Mouse (Mus musculus): ENCODE results near the gene Snx22. TPM values are rescaled to one million over a fixed set of nuclear protein-coding genes. Genes with fewer than 3 reads are reported as not detected.

Gene Snx22
- polyA plus RNA-seq, 1 experiment from 2014 or later, result 9.0 TPM

- peaks cover 95% of the 10 kb centered on the region for H3K36me3 ChIP-seq (replicated peaks; ENCODE audit: control insufficient read depth, insufficient read depth)
- H3K9me3 ChIP-seq (ENCODE audit: control insufficient read depth, low read length), result no peaks in the 10 kb centered on the region
- no peak overlapping the region for H3K4me3 ChIP-seq (replicated peaks; ENCODE audit: low read length)
- DNase-seq (ENCODE audit: low spot score) (no peak), ATAC-seq (ENCODE audit: low FRiP score) (no peak)
- no peak overlapping the region for H3K4me2 ChIP-seq (replicated peaks)
- H3K4me1 ChIP-seq (replicated peaks; ENCODE audit: control insufficient read depth, insufficient read depth, low read length), result no peaks in the 10 kb centered on the region
- no peak overlapping the region for H3K27ac ChIP-seq
- no peaks in the 10 kb centered on the region for H3K27me3 ChIP-seq (ENCODE audit: control insufficient read depth, insufficient read depth, low read length)
- 85% methylated on average over 8 of the region's 8 CpGs for whole genome bisulfite sequencing
- no peak overlapping the region for H3K9ac ChIP-seq
These were observed 32.1 kb upstream of the Snx22 start for GRCm38 (mm10) chr9:66101577-66101976.

GRCm38 (mm10) chr9:66092664-66093063 is 23.1 kb upstream of the Snx22 start:
- no peak overlapping the region for H3K4me2 ChIP-seq (replicated peaks)
- H3K9ac ChIP-seq, result no peak overlapping the region
- peaks cover 100% of the 10 kb centered on the region for H3K36me3 ChIP-seq (replicated peaks; ENCODE audit: control insufficient read depth, insufficient read depth)
- WGBS, result 88% methylated on average over 2 of the region's 2 CpGs
- no peaks in the 10 kb centered on the region for H3K4me1 ChIP-seq (replicated peaks; ENCODE audit: control insufficient read depth, insufficient read depth, low read length)
- no peak overlapping the region for H3K4me3 ChIP-seq (replicated peaks; ENCODE audit: low read length)
- H3K9me3 ChIP-seq (ENCODE audit: control insufficient read depth, low read length), result no peaks in the 10 kb centered on the region
- no peak for ATAC-seq (ENCODE audit: low FRiP score)
- no peak overlapping the region for H3K27ac ChIP-seq
- H3K27me3 ChIP-seq (ENCODE audit: control insufficient read depth, insufficient read depth, low read length), result no peaks in the 10 kb centered on the region
- no peak for DNase-seq (ENCODE audit: low spot score)

DNA sequence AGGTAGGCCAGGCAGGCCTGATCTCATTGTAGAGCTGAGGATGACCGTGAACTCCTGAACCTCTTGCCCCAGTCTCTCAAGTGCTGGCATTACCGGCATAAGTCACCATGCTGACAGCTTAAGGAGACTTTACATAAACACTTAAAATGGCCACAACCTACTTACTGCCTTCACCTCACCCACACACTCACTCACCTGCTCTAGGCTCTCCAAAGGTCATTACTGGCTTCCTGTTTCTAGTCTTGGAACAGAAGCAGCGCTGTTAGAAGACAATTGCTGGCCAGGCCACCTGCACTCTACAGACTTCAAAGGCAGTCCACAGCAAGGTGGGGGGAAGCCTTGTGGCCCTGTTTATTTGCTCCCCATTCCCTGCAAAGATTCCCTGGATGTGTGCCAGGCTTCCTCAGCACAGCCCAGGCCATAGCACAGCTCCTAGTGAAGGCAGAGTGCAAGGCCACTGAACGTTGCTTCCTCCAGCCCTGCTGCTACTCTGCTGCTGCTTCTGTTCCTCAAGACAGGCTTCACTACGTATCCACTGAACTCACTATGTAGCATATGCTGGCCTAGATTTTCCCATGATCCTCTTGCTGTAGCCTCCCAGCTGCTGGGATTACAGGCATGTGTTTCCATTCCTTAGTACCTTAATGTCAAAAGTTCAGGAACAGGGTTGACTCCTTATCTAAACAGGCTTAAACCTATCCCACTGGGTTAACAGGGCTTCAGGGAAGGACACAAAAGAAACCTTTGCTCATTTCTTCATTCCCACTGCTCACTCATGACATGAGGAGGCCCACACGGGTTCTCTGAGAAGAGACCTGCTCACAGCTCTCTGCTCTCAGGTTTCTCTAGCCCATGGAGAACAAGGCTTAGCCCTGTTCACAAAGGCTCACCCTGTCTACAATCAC is 22.1 kb upstream of the Snx22 start:
- Histone ChIP-seq H3K9me3 (ENCODE audit: control insufficient read depth, low read length) (no peaks in the 10 kb centered on the region), H3K4me2 (replicated peaks) (no peak overlapping the region), H3K9ac (no peak overlapping the region), H3K27me3 (ENCODE audit: control insufficient read depth, insufficient read depth, low read length) (no peaks in the 10 kb centered on the region), H3K4me1 (replicated peaks; ENCODE audit: control insufficient read depth, insufficient read depth, low read length) (no peaks in the 10 kb centered on the region), H3K36me3 (replicated peaks; ENCODE audit: control insufficient read depth, insufficient read depth) (peaks cover 100% of the 10 kb centered on the region), H3K27ac (no peak overlapping the region), H3K4me3 (replicated peaks; ENCODE audit: low read length) (no peak overlapping the region)
- ATAC-seq (ENCODE audit: low FRiP score) (no peak), DNase-seq (ENCODE audit: low spot score) (no peak)
- WGBS, result 82% methylated on average over 6 of the region's 6 CpGs

DNA sequence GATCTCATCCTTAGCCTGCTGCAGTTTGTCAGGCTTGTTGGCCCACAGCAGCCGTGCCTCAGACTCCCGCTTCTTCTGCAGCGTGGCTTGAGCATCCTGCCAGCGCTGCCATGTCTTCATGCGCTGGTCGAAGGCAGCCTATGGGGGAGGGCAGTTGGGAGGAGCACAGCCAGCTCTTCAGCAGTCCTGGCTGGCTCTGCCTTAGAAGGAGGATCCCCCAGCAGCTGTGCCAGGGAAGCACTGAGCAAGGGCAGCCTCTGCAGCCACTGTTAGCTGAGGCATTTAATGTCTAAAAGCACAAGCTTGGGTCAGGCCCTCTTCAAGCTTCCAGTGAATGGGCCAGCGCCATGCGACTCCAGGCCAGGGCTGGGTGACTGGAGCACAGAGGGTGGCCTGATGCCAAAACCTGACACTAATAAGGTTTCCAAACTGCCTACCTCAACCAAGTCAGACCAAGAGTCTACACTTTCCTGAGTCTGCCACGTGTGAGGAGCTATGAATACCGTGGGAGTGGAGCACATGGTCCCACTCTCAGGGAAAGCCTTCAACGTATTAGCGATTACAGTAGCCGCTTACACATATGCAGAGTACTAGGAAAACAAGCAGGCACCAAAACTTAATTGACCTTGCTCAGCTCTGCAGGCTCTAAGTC is 21.2 kb upstream of the Snx22 start:
- H3K4me2 ChIP-seq (replicated peaks), result no peak overlapping the region
- peaks cover 96% of the 10 kb centered on the region for H3K36me3 ChIP-seq (replicated peaks; ENCODE audit: control insufficient read depth, insufficient read depth)
- H3K4me3 ChIP-seq (replicated peaks; ENCODE audit: low read length), result no peak overlapping the region
- no peaks in the 10 kb centered on the region for H3K27me3 ChIP-seq (ENCODE audit: control insufficient read depth, insufficient read depth, low read length)
- no peak overlapping the region for H3K27ac ChIP-seq
- H3K9me3 ChIP-seq (ENCODE audit: control insufficient read depth, low read length), result no peaks in the 10 kb centered on the region
- DNase-seq (ENCODE audit: low spot score), result no peak
- no peaks in the 10 kb centered on the region for H3K4me1 ChIP-seq (replicated peaks; ENCODE audit: control insufficient read depth, insufficient read depth, low read length)
- no peak for ATAC-seq (ENCODE audit: low FRiP score)
- H3K9ac ChIP-seq, result no peak overlapping the region
- 90% methylated on average over 13 of the region's 13 CpGs for WGBS

GRCm38 (mm10) chr9:66088411-66088810 is 18.9 kb upstream of the Snx22 start:
- H3K9me3 ChIP-seq (ENCODE audit: control insufficient read depth, low read length), result no peaks in the 10 kb centered on the region
- H3K27ac ChIP-seq, result no peak overlapping the region
- H3K4me2 ChIP-seq (replicated peaks), result no peak overlapping the region
- DNase-seq (ENCODE audit: low spot score), result peak; percentile 34
- WGBS, result 40% methylated on average over 4 of the region's 4 CpGs
- no peaks in the 10 kb centered on the region for H3K27me3 ChIP-seq (ENCODE audit: control insufficient read depth, insufficient read depth, low read length)
- ATAC-seq (ENCODE audit: low FRiP score), result no peak
- H3K36me3 ChIP-seq (replicated peaks; ENCODE audit: control insufficient read depth, insufficient read depth), result peaks cover 73% of the 10 kb centered on the region
- H3K4me3 ChIP-seq (replicated peaks; ENCODE audit: low read length), result no peak overlapping the region
- H3K9ac ChIP-seq, result no peak overlapping the region
- no peaks in the 10 kb centered on the region for H3K4me1 ChIP-seq (replicated peaks; ENCODE audit: control insufficient read depth, insufficient read depth, low read length)

DNA sequence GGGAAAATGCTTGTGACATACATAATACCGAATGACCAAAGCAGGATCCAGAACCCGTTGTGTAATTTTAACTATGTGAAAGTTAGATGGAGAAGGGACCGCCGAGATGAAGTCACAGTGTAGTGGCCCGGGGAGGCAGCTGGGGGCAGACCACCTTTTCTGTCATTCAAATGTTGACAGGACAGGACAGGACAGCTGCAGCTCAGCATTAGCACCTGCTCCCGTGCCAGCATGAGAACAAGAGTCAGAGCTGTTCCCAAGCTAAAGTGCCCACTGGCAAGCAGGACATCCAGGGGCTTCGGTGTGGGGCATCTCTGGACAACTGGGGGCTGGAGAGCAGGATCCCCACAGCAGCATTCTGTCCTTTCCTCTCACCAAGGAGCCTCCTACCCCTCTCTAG is 17.5 kb upstream of the Snx22 start:
- no peaks in the 10 kb centered on the region for H3K9me3 ChIP-seq (ENCODE audit: control insufficient read depth, low read length)
- H3K4me1 ChIP-seq (replicated peaks; ENCODE audit: control insufficient read depth, insufficient read depth, low read length), result no peaks in the 10 kb centered on the region
- H3K4me2 ChIP-seq (replicated peaks), result no peak overlapping the region
- no peak overlapping the region for H3K9ac ChIP-seq
- WGBS, result 96% methylated on average over 7 of the region's 7 CpGs
- H3K36me3 ChIP-seq (replicated peaks; ENCODE audit: control insufficient read depth, insufficient read depth), result peaks cover 59% of the 10 kb centered on the region
- H3K4me3 ChIP-seq (replicated peaks; ENCODE audit: low read length), result no peak overlapping the region
- H3K27ac ChIP-seq, result no peak overlapping the region
- DNase-seq (ENCODE audit: low spot score) (no peak), ATAC-seq (ENCODE audit: low FRiP score) (no peak)
- H3K27me3 ChIP-seq (ENCODE audit: control insufficient read depth, insufficient read depth, low read length), result no peaks in the 10 kb centered on the region

GRCm38 (mm10) chr9:66084171-66084570 is 14.7 kb upstream of the Snx22 start:
- DNase-seq (ENCODE audit: low spot score) (no peak), ATAC-seq (ENCODE audit: low FRiP score) (no peak)
- peaks cover 30% of the 10 kb centered on the region for H3K36me3 ChIP-seq (replicated peaks; ENCODE audit: control insufficient read depth, insufficient read depth)
- no peak overlapping the region for H3K4me3 ChIP-seq (replicated peaks; ENCODE audit: low read length)
- no peak overlapping the region for H3K9ac ChIP-seq
- WGBS, result 85% methylated on average over 3 of the region's 3 CpGs
- H3K4me1 ChIP-seq (replicated peaks; ENCODE audit: control insufficient read depth, insufficient read depth, low read length), result no peaks in the 10 kb centered on the region
- H3K9me3 ChIP-seq (ENCODE audit: control insufficient read depth, low read length), result no peaks in the 10 kb centered on the region
- H3K27me3 ChIP-seq (ENCODE audit: control insufficient read depth, insufficient read depth, low read length), result no peaks in the 10 kb centered on the region
- H3K27ac ChIP-seq, result no peak overlapping the region
- no peak overlapping the region for H3K4me2 ChIP-seq (replicated peaks)

- no peaks in the 10 kb centered on the region for H3K9me3 ChIP-seq (ENCODE audit: control insufficient read depth, low read length)
- no peak for DNase-seq (ENCODE audit: low spot score)
- H3K27ac ChIP-seq, result no peak overlapping the region
- no peak overlapping the region for H3K4me2 ChIP-seq (replicated peaks)
- no peaks in the 10 kb centered on the region for H3K4me1 ChIP-seq (replicated peaks; ENCODE audit: control insufficient read depth, insufficient read depth, low read length)
- 92% methylated on average over 4 of the region's 4 CpGs for WGBS
- no peak overlapping the region for H3K4me3 ChIP-seq (replicated peaks; ENCODE audit: low read length)
- H3K9ac ChIP-seq, result no peak overlapping the region
- peaks cover 9% of the 10 kb centered on the region for H3K36me3 ChIP-seq (replicated peaks; ENCODE audit: control insufficient read depth, insufficient read depth)
- ATAC-seq (ENCODE audit: low FRiP score), result no peak
- H3K27me3 ChIP-seq (ENCODE audit: control insufficient read depth, insufficient read depth, low read length), result no peaks in the 10 kb centered on the region
These were observed 12.5 kb upstream of the Snx22 start for GRCm38 (mm10) chr9:66081999-66082398.

- WGBS, result 84% methylated on average over 3 of the region's 3 CpGs
- Histone ChIP-seq H3K27ac (no peak overlapping the region), H3K9me3 (ENCODE audit: control insufficient read depth, low read length) (no peaks in the 10 kb centered on the region), H3K36me3 (replicated peaks; ENCODE audit: control insufficient read depth, insufficient read depth) (no peaks in the 10 kb centered on the region), H3K4me2 (replicated peaks) (no peak overlapping the region), H3K4me3 (replicated peaks; ENCODE audit: low read length) (no peak overlapping the region), H3K9ac (no peak overlapping the region), H3K4me1 (replicated peaks; ENCODE audit: control insufficient read depth, insufficient read depth, low read length) (no peaks in the 10 kb centered on the region), H3K27me3 (ENCODE audit: control insufficient read depth, insufficient read depth, low read length) (no peaks in the 10 kb centered on the region)
- DNase-seq (ENCODE audit: low spot score) (no peak), ATAC-seq (ENCODE audit: low FRiP score) (no peak)
These were observed 11.4 kb upstream of the Snx22 start for GRCm38 (mm10) chr9:66080804-66081459.

Measured in hindbrain, embryonic 14.5 days (tissue).